Mouse (Mus musculus) stomach, postnatal 0 days (tissue): ENCODE results near the gene Rsph14.

Source experiments
- CTCF ChIP-seq: IDR thresholded peaks from 2 replicates; pipeline ENCODE4 v1.5.1; 2016; ENCODE audit warnings: antibody characterized with exemption, low read depth, mild to moderate bottlenecking, moderate library complexity
- EP300 ChIP-seq: optimal IDR thresholded peaks from 2 replicates; pipeline ENCODE3; 2016; ENCODE audit warnings: antibody characterized with exemption

DNA sequence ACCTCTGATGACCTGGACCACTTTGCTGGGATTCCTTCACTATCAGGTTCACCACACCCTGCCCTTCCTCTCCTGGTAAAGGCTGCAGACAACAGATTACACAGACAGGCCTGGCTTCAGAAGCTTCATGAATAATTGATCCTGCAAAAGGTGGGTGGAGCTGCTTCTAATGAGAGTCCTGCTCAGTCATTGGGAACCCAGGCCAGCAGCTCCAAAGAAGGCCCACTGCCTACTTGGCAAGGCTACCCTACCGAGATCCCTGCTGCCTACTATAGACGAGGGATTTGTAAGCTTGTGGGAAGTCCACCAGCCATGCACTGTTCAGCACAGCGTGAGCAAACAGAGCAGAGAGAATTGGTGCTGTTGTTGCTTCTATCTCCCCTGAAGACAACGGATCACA, 23.9 kb upstream of the Rsph14 start:
- TF ChIP-seq CTCF (no peak), EP300 (no peak)
